Mouse (Mus musculus): ENCODE results near the gene Col8a2. TPM values are rescaled to one million over a fixed set of nuclear protein-coding genes. Genes with fewer than 3 reads are reported as not detected.

Gene Col8a2
- polyA plus RNA-seq, 1 experiment = not detected

GRCm38 (mm10) chr4:126306827-126307226 is 20.2 kb downstream of the Col8a2 start:
- H3K36me3 ChIP-seq (ENCODE audit: control insufficient read depth) = no peaks in the 10 kb centered on the region
- peaks cover 5% of the 10 kb centered on the region for H3K9me3 ChIP-seq (ENCODE audit: control insufficient read depth, low read length)
- TF ChIP-seq GATA1 (IDR thresholded peaks at IDR 0.05; ENCODE audit: low read length) (no peak), TAL1 (IDR thresholded peaks at IDR 0.05; ENCODE audit: low read length) (no peak)

GRCm38 (mm10) chr4:126309211-126309921 is 22.8 kb downstream of the Col8a2 start:
- no peak overlapping the region for H3K4me3 ChIP-seq (replicated peaks)
- TF ChIP-seq TAL1 (IDR thresholded peaks at IDR 0.05; ENCODE audit: low read length) = no peak
- H3K9me3 ChIP-seq (ENCODE audit: control insufficient read depth, low read length) = peaks cover 5% of the 10 kb centered on the region
- peaks cover 3% of the 10 kb centered on the region for H3K4me1 ChIP-seq (ENCODE audit: control insufficient read depth)
- peaks cover 19% of the 10 kb centered on the region for H3K27me3 ChIP-seq (ENCODE audit: control insufficient read depth)
- no peaks in the 10 kb centered on the region for H3K36me3 ChIP-seq (ENCODE audit: control insufficient read depth)

More at GRCm38 (mm10) chr4:126306827-126307226, 20.2 kb downstream of the Col8a2 start:
- peaks cover 43% of the 10 kb centered on the region for H3K27me3 ChIP-seq (ENCODE audit: control insufficient read depth)
- H3K4me1 ChIP-seq (ENCODE audit: control insufficient read depth) = peaks cover 3% of the 10 kb centered on the region
- no peak overlapping the region for H3K4me3 ChIP-seq (replicated peaks)

GRCm38 (mm10) chr4:126309922-126310309 is 23.3 kb downstream of the Col8a2 start:
- Histone ChIP-seq H3K9me3 (ENCODE audit: control insufficient read depth, low read length) (peaks cover 5% of the 10 kb centered on the region), H3K4me3 (replicated peaks) (no peak overlapping the region), H3K27me3 (ENCODE audit: control insufficient read depth) (peaks cover 17% of the 10 kb centered on the region), H3K36me3 (ENCODE audit: control insufficient read depth) (peaks cover 4% of the 10 kb centered on the region), H3K4me1 (ENCODE audit: control insufficient read depth) (peaks cover 3% of the 10 kb centered on the region)
- TF ChIP-seq GATA1 (IDR thresholded peaks at IDR 0.05; ENCODE audit: low read length) = no peak
- TF ChIP-seq TAL1 (IDR thresholded peaks at IDR 0.05; ENCODE audit: low read length) = no peak

GRCm38 (mm10) chr4:126310344-126310743 is 23.8 kb downstream of the Col8a2 start:
- Histone ChIP-seq H3K9me3 (ENCODE audit: control insufficient read depth, low read length) (peaks cover 5% of the 10 kb centered on the region), H3K36me3 (ENCODE audit: control insufficient read depth) (peaks cover 7% of the 10 kb centered on the region), H3K4me3 (replicated peaks) (no peak overlapping the region), H3K4me1 (ENCODE audit: control insufficient read depth) (peaks cover 3% of the 10 kb centered on the region), H3K27me3 (ENCODE audit: control insufficient read depth) (peaks cover 17% of the 10 kb centered on the region)
- TF ChIP-seq GATA1 (IDR thresholded peaks at IDR 0.05; ENCODE audit: low read length) (no peak), TAL1 (IDR thresholded peaks at IDR 0.05; ENCODE audit: low read length) (no peak)

GRCm38 (mm10) chr4:126311566-126312200 is 25.1 kb downstream of the Col8a2 start:
- TF ChIP-seq TAL1 (IDR thresholded peaks at IDR 0.05; ENCODE audit: low read length) = no peak
- TF ChIP-seq GATA1 (IDR thresholded peaks at IDR 0.05; ENCODE audit: low read length) = no peak
- peaks cover 3% of the 10 kb centered on the region for H3K4me1 ChIP-seq (ENCODE audit: control insufficient read depth)
- no peak overlapping the region for H3K4me3 ChIP-seq (replicated peaks)
- H3K27me3 ChIP-seq (ENCODE audit: control insufficient read depth) = peaks cover 16% of the 10 kb centered on the region
- H3K36me3 ChIP-seq (ENCODE audit: control insufficient read depth) = peaks cover 20% of the 10 kb centered on the region
- no peaks in the 10 kb centered on the region for H3K9me3 ChIP-seq (ENCODE audit: control insufficient read depth, low read length)

GRCm38 (mm10) chr4:126313202-126313601 is 26.6 kb downstream of the Col8a2 start:
- Histone ChIP-seq H3K4me1 (ENCODE audit: control insufficient read depth) (peaks cover 3% of the 10 kb centered on the region), H3K4me3 (replicated peaks) (no peak overlapping the region), H3K27me3 (ENCODE audit: control insufficient read depth) (peaks cover 11% of the 10 kb centered on the region), H3K36me3 (ENCODE audit: control insufficient read depth) (peaks cover 35% of the 10 kb centered on the region), H3K9me3 (ENCODE audit: control insufficient read depth, low read length) (no peaks in the 10 kb centered on the region)
- TF ChIP-seq TAL1 (IDR thresholded peaks at IDR 0.05; ENCODE audit: low read length) (no peak), GATA1 (IDR thresholded peaks at IDR 0.05; ENCODE audit: low read length) (no peak)

GRCm38 (mm10) chr4:126314393-126314792 is 27.8 kb downstream of the Col8a2 start:
- no peak overlapping the region for H3K4me3 ChIP-seq (replicated peaks)
- H3K9me3 ChIP-seq (ENCODE audit: control insufficient read depth, low read length) = no peaks in the 10 kb centered on the region
- H3K27me3 ChIP-seq (ENCODE audit: control insufficient read depth) = peaks cover 3% of the 10 kb centered on the region
- TF ChIP-seq GATA1 (IDR thresholded peaks at IDR 0.05; ENCODE audit: low read length) (no peak), TAL1 (IDR thresholded peaks at IDR 0.05; ENCODE audit: low read length) (no peak)
- H3K4me1 ChIP-seq (ENCODE audit: control insufficient read depth) = peaks cover 3% of the 10 kb centered on the region
- H3K36me3 ChIP-seq (ENCODE audit: control insufficient read depth) = peaks cover 47% of the 10 kb centered on the region

- Histone ChIP-seq H3K4me1 (ENCODE audit: control insufficient read depth) (peaks cover 12% of the 10 kb centered on the region), H3K36me3 (ENCODE audit: control insufficient read depth) (peaks cover 52% of the 10 kb centered on the region), H3K9me3 (ENCODE audit: control insufficient read depth, low read length) (no peaks in the 10 kb centered on the region), H3K4me3 (replicated peaks) (no peak overlapping the region), H3K27me3 (ENCODE audit: control insufficient read depth) (no peaks in the 10 kb centered on the region)
- no peak for TF ChIP-seq GATA1 (IDR thresholded peaks at IDR 0.05; ENCODE audit: low read length)
Measured at GRCm38 (mm10) chr4:126315931-126316330, 29.3 kb downstream of the Col8a2 start.

- Histone ChIP-seq H3K36me3 (ENCODE audit: control insufficient read depth) (peaks cover 52% of the 10 kb centered on the region), H3K4me3 (replicated peaks) (no peak overlapping the region), H3K27me3 (ENCODE audit: control insufficient read depth) (no peaks in the 10 kb centered on the region), H3K9me3 (ENCODE audit: control insufficient read depth, low read length) (no peaks in the 10 kb centered on the region), H3K4me1 (ENCODE audit: control insufficient read depth) (peaks cover 16% of the 10 kb centered on the region)
- no peak for TF ChIP-seq TAL1 (IDR thresholded peaks at IDR 0.05; ENCODE audit: low read length)
- no peak for TF ChIP-seq GATA1 (IDR thresholded peaks at IDR 0.05; ENCODE audit: low read length)
Measured at GRCm38 (mm10) chr4:126316443-126317040, 29.9 kb downstream of the Col8a2 start.
